Mouse (Mus musculus) bone marrow, adult 2 months (tissue): Measurements from ENCODE around the gene Myadm. TPM values are rescaled to one million over a fixed set of nuclear protein-coding genes. Genes with fewer than 3 reads are reported as not detected.
"Not testable (repeated sequence)": the region's sequence is repeated elsewhere in the genome, so short reads cannot be mapped to it uniquely, and the experiment has no call there.

Experiments used
- H3K27ac ChIP-seq: fragments of 200-500 bp; 2 replicates; pipeline ENCODE4 v1.5.1; 2012; ENCODE audit warnings: low read depth, mild to moderate bottlenecking, control low read depth, inconsistent platforms, low read length; ENCODE audit not compliant: control insufficient read depth, poor library complexity, insufficient read depth
- H3K4me1 ChIP-seq: fragments of 200-500 bp; 2 replicates; pipeline ENCODE4 v1.6.1; 2011; ENCODE audit warnings: low read length; ENCODE audit not compliant: control insufficient read depth, insufficient read depth
- H3K4me3 ChIP-seq: fragments of 200-500 bp; replicated peaks from 2 replicates; pipeline ENCODE3; 2011; ENCODE audit warnings: mild to moderate bottlenecking, low read depth, low read length, control low read depth; ENCODE audit not compliant: control insufficient read depth
- CTCF ChIP-seq: fragments of 200-500 bp; IDR thresholded peaks from 2 replicates; pipeline ENCODE4 v1.5.1; 2011; ENCODE audit warnings: low read length, control low read depth; ENCODE audit not compliant: control insufficient read depth, insufficient read depth
- POLR2A ChIP-seq: fragments of 200-500 bp; IDR thresholded peaks from 2 replicates; pipeline ENCODE4 v1.6.1; 2011; ENCODE audit warnings: low read depth, mild to moderate bottlenecking, control low read depth, low read length, borderline replicate concordance; ENCODE audit not compliant: control insufficient read depth
- WGBS: fragments of 180-500 bp; shearing (Covaris S2); methylation state at CpG from one replicate; pipeline ENCODE4 v1.1.7; 2018; 5-methylcytosine and 5-hydroxymethylcytosine counted together
- polyA plus RNA-seq: library from polyadenylated mRNA; stranded (reverse); fragments of >200 nt; gene quantifications from 2 replicates; pipeline ENCODE4 v1.2.4, GENCODE M21; 2011; ENCODE audit warnings: low replicate concordance; ENCODE audit not compliant: missing spikeins, insufficient read depth, insufficient read length

Gene Myadm
- polyA plus RNA-seq, 1 experiment: 19.7 TPM

DNA sequence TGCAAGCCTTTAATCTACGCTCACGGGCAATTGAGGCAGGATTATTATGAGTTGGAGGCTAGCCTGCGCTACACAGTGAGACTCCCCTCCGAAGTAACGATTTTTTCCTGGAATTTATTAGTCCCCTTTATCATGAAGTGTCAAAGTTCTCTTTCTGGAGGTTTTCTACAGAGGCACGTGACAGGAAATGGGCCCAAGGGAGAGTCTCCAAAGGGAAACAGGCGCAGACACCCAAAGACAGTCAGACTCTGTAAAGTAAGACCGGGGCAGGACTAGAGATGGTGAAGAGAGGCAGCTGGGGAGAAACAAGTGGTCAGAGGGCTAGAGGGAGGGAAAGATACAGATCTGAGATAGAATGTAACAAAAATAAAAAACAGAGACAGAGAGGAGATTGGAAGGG, 21.0 kb upstream of the Myadm start:
- no peaks in the 10 kb centered on the region; the same call in 1 of the 2 replicates for H3K4me1 ChIP-seq
- H3K4me3 ChIP-seq: no peak overlapping the region
- no peak for TF ChIP-seq POLR2A
- no peak for TF ChIP-seq CTCF
- H3K27ac ChIP-seq: no peak overlapping the region
- WGBS: 47% methylated on average over 8 of the region's 8 CpGs

DNA sequence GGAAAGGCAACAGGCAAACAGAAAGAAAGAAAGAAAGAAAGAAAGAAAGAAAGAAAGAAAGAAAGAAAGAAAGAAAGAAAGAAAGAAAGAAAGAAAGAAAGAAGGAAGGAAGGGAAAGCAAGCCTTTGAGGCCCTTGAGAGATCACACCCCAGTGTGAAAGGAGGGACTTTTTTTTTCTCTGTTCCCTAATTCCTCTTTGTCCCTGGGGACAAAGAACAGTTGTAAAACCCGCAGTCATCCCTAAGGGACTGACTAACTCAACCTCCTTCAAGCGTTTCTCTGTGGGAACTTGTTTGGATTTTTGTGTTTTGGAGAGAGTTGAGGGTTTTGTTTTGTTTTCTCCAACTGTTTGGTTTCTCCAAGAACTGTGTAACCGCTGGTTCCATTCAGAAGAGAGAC, 20.6 kb upstream of the Myadm start:
- 38% methylated on average over 3 of the region's 3 CpGs for WGBS

DNA sequence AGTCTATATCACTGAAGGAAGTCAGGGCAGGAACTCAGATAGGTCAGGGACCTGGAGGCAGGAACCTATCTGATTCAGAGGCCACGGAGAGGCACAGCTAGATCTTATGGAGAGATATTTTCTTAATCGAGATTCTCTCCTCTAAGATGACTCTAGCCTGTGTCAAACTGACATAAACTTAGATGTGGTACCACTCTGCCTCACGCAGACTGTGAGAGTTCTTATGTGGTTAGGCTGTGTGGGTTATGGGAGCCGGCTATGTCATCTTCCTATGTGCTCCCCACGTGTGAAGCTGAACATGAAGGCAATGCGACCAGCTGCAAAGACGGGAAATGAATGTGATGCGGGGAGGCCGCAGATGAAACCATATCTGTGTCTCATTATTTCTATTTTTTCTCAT, 16.7 kb upstream of the Myadm start:
- Histone ChIP-seq H3K27ac (no peak overlapping the region), H3K4me1 (peaks cover 1% of the 10 kb centered on the region; the same call in 1 of the 2 replicates), H3K4me3 (no peak overlapping the region)
- TF ChIP-seq CTCF (no peak), POLR2A (no peak)
- 65% methylated on average over 9 of the region's 9 CpGs for WGBS

More for the DNA sequence above, 20.6 kb upstream of the Myadm start:
- Histone ChIP-seq H3K4me1 (no peaks in the 10 kb centered on the region; the same call in 1 of the 2 replicates), H3K27ac (no peak overlapping the region), H3K4me3 (no peak overlapping the region)
- TF ChIP-seq CTCF (no peak), POLR2A (no peak)

DNA sequence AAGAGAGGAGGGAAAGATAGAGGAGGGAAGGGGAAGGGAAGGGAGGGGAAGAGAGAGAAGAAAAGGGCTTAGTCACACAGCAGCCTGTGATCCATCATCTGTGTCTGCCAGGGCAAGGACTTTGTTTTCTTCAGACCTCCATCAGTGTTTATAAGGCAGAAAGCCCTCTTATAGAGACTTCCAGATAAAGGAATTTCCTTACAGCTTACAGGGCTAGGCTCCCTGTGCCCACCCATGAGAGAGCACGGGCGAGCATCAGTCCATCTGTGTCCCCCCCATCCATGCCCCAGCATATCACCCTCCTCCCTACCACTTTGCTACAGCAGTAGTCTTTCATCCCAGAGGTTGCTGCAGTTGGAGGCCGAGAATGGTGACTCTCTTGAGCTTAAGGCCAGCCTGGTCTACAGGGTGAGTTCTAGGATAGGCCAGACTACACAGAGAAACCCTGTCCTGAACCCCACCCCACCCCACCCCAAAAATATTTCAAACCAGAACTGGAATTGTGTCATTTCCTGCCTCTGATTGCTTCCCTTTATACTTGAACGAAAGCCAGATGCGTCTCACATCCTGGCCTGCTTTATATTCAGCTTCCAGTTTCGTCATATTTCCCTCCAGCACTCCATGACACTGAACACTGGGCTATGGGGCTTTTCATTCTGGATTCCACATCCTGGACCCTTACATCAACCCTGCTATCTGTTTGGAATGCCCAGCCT, 13.3 kb upstream of the Myadm start:
- H3K4me3 ChIP-seq: peak overlapping the region; percentile 8
- H3K27ac ChIP-seq: peak overlapping the region; percentile 17
- 26% methylated on average over 6 of the region's 6 CpGs for WGBS
- TF ChIP-seq POLR2A: no peak
- no peak for TF ChIP-seq CTCF
- peaks cover 2% of the 10 kb centered on the region; the same call in 1 of the 2 replicates for H3K4me1 ChIP-seq

DNA sequence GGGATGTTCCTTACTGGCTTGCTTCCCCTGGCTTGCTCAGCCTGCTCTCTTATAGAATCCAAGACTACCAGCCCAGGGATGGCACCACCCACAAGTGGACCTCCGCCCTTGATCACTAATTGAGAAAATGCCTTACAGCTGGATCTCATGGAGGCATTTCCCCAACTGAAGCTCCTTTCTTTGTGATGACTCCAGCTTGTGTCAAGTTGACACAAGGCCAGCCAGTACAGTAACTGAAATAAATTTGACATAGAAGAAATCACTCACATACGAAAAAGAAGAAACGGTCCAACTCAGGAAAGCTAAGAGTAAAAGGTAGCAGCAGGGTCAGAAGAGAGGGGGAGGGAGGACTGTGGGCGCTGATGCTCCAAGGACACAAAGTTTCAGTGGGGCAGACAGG, 12.1 kb upstream of the Myadm start:
- not testable (repeated sequence) for H3K27ac ChIP-seq

DNA sequence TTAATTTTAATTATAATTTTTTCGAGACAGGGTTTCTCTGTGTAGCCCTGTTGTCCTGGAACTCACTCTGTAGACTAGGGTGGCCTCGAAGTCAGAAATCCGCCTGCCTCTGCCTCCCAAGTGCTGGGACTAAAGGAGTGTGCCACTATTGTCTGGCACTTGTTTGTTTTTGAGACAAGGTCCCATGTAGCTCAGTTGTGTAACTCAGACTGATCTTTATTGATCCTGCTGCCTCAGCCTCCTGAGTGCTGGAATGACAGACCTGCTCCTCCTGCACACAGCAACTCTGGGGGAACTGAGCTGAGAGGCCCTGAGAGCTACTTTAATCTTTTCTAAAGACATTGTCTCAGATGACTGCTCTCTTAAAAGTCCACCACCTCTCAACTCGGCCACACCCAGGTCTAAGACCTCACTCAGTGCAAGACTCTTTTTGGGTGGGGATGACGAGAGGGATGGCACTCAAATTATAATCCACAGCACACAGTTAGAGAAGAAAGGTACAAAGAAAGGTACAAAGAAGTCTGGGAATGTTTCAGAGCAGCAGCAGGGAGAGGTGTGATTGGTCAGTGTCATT, 8.7 kb upstream of the Myadm start:
- H3K27ac ChIP-seq: no peak overlapping the region

More for the DNA sequence above, 12.1 kb upstream of the Myadm start:
- H3K4me1 ChIP-seq, H3K4me3 ChIP-seq: not testable (repeated sequence)
- WGBS: 78% methylated on average over 4 of the region's 4 CpGs

DNA sequence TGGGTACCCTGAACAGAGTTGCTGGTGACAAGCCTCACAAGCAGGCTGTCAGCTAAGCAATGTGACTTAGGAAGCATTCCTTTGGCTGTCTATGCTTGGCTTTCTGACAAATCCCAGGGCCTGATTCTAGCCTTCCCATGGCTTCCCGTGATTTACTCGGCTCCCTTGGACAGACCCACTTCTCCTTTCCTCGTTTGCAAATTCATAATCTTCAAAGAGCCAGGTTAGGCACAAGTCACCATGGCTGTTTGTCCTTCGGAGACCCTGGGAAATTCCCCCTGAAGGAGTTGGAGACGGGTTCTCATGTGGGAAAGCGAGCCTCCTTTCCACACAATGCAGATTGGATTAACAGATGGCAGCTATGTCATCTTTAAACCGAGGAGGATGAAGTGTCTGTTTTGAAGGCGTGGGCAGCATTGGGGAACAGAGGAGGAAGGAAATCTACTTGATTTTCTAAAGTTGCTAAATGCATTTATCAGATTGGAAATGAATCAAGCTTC, 8.2 kb upstream of the Myadm start:
- TF ChIP-seq CTCF: no peak
- TF ChIP-seq POLR2A: no peak
- WGBS: 22% methylated on average over 8 of the region's 8 CpGs
- Histone ChIP-seq H3K27ac (no peak overlapping the region), H3K4me3 (no peak overlapping the region), H3K4me1 (peaks cover 2% of the 10 kb centered on the region; the same call in 1 of the 2 replicates)

More for the DNA sequence above, 8.7 kb upstream of the Myadm start:
- H3K4me3 ChIP-seq: no peak overlapping the region
- TF ChIP-seq POLR2A (no peak), CTCF (no peak)
- WGBS: 68% methylated on average over 5 of the region's 5 CpGs
- peaks cover 2% of the 10 kb centered on the region; the same call in 1 of the 2 replicates for H3K4me1 ChIP-seq

DNA sequence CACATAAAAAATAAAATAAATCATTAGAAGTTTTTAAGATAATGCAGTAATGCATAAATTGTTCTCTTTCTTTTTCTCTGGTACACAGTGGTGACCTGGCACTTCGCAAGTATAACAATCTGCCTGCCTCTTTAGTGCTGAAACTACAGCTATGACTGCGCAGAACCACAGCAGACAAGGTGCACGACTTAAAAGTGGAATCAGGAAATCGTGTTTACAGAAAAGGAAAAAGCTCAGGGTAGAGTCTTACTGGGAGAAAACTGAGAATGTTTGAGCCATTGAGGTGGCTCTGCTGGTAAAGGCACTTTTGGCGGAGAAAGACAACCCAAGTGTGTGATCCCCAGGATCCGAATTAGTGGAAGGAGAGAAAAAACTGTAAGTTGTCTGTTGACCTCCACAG, 7.1 kb upstream of the Myadm start:
- H3K4me1 ChIP-seq: peaks cover 1% of the 10 kb centered on the region; the same call in 1 of the 2 replicates
- TF ChIP-seq POLR2A: no peak
- no peak for TF ChIP-seq CTCF
- WGBS: 41% methylated on average over 6 of the region's 6 CpGs
- H3K4me3 ChIP-seq: no peak overlapping the region
- no peak overlapping the region for H3K27ac ChIP-seq
